Mouse (Mus musculus): Measurements from ENCODE around the gene Id4. TPM values are rescaled to one million over a fixed set of nuclear protein-coding genes. Genes with fewer than 3 reads are reported as not detected.
A peak's percentile ranks its signal among the peaks of the same experiment; 100 is the strongest.

Id4 gene
- polyA plus RNA-seq, 1 experiment from 2014 or later = 2.6 TPM

DNA sequence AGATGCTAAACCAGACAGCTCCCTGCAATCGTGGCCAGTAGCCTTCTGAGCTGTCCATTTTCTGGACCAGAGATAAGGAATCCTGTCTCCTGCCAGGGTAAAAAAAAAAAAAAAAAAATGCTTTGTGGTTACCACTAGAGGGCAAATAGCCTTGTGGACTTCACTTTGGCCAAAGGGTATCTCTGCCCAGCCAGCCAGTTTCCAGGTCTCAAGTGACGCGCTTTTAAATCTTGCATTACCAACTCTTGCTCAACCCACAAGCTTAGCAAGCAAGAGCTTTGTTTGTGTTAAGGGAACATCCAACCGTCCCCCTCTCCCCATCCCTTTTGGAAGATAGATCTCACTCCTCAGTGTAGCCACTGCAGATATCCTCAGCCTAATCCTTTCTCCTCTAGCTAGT lies 23.5 kb upstream of the Id4 start:
- Histone ChIP-seq H3K36me3 (ENCODE audit: control insufficient read depth, insufficient read depth, low read length) (no peaks in the 10 kb centered on the region), H3K4me3 (ENCODE audit: control insufficient read depth in 1 of 2, insufficient read depth in 1 of 2, low read depth in 1 of 2, low read length in 2 of 2) (no peak overlapping the region), H3K27ac (replicated peaks in 1 of 2; ENCODE audit: control insufficient read depth in 1 of 2, insufficient read depth in 1 of 2, low read depth in 2 of 2, low read length in 2 of 2) (no peak overlapping the region), H3K4me2 (ENCODE audit: low read length) (no peak overlapping the region), H3K4me1 (ENCODE audit: control insufficient read depth in 2 of 2, insufficient read depth in 2 of 2, low read length in 2 of 2) (peaks cover 0 to 3% of the 10 kb centered on the region in 2 experiments; a peak in 1 of 4 replicates), H3K9me3 (ENCODE audit: control insufficient read depth, low read length) (no peaks in the 10 kb centered on the region), H3K9ac (ENCODE audit: low read length) (no peak overlapping the region), H3K27me3 (ENCODE audit: control insufficient read depth, insufficient read depth, low read length) (no peaks in the 10 kb centered on the region)
- ATAC-seq (ENCODE audit: insufficient number of reproducible peaks, insufficient read depth, low FRiP score, low read depth) = no peak
- WGBS = 5% methylated on average over 4 of the region's 4 CpGs

DNA sequence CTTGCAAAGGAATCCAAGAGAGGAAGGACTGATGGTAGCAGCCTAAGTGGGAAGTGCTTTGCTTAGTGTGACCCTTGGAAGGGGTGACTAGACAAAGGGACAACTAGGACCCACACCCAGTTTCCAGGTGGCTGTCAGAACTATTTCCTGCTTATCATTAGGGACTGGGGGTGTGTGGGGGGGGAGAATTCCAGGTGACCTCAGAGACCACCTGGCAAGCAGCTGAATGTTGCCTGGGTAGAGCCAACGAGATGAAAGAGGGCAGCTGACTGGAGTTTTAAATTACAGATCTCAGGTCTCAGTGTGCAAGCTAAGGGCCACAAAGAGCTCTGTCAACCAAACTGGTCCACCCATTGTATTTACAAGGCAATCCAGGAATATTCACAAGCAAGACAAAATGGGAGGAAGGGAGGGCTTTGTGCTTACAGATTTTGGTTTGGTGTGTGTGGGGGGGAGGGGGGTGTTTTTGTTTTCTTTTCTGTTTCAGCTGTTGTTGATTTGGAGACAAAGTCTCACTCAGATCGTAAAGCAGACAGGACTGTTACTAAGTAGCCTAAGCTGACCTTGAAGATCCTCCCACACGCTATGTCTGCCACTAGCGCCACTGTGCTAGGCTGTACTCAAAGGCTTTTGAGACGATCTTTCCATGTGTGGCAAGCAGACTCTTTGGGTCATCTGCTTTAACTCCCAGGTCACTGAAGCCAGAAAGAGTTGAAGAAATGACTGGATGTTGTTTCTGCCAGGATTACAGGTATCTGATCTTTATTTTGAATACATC lies 15.6 kb upstream of the Id4 start:
- H3K4me2 ChIP-seq (ENCODE audit: low read length) = no peak overlapping the region
- ATAC-seq (ENCODE audit: insufficient number of reproducible peaks, insufficient read depth, low FRiP score, low read depth) = no peak
- H3K9me3 ChIP-seq (ENCODE audit: control insufficient read depth, low read length) = no peaks in the 10 kb centered on the region
- H3K4me1 ChIP-seq (ENCODE audit: control insufficient read depth in 2 of 2, insufficient read depth in 2 of 2, low read length in 2 of 2) = no peaks in the 10 kb centered on the region
- 47% methylated on average over 5 of the region's 5 CpGs for WGBS
- H3K9ac ChIP-seq (ENCODE audit: low read length) = no peak overlapping the region
- no peak overlapping the region for H3K27ac ChIP-seq (replicated peaks in 1 of 2; ENCODE audit: control insufficient read depth in 1 of 2, insufficient read depth in 1 of 2, low read depth in 2 of 2, low read length in 2 of 2)
- H3K36me3 ChIP-seq (ENCODE audit: control insufficient read depth, insufficient read depth, low read length) = no peaks in the 10 kb centered on the region
- no peak overlapping the region for H3K4me3 ChIP-seq (ENCODE audit: control insufficient read depth in 1 of 2, insufficient read depth in 1 of 2, low read depth in 1 of 2, low read length in 2 of 2)
- H3K27me3 ChIP-seq (ENCODE audit: control insufficient read depth, insufficient read depth, low read length) = no peaks in the 10 kb centered on the region

DNA sequence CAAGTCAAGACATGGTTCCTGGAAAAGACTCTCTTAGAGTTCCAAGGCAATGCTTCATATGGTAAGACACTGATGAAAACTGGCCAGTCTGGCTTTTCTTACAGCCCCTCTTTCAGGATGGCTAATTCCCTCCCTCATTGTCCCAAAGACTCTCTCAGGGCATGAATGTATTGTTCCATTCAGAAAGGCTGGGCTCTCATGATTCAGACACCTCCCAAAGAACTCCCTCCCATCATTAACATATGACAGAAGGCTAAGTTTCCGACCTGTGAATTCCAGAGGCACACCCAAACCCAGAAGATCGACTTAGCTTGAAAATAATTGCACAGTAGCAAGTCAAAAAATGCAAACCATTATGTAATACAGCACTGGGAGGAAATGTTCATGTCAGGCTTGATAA lies 8.5 kb upstream of the Id4 start:
- Histone ChIP-seq H3K36me3 (ENCODE audit: control insufficient read depth, insufficient read depth, low read length) (no peaks in the 10 kb centered on the region), H3K4me3 (ENCODE audit: control insufficient read depth in 1 of 2, insufficient read depth in 1 of 2, low read depth in 1 of 2, low read length in 2 of 2) (no peak overlapping the region), H3K9ac (ENCODE audit: low read length) (no peak overlapping the region), H3K27ac (replicated peaks in 1 of 2; ENCODE audit: control insufficient read depth in 1 of 2, insufficient read depth in 1 of 2, low read depth in 2 of 2, low read length in 2 of 2) (no peak overlapping the region), H3K9me3 (ENCODE audit: control insufficient read depth, low read length) (peaks cover 8% of the 10 kb centered on the region; the same call in 1 of the 2 replicates), H3K4me2 (ENCODE audit: low read length) (no peak overlapping the region), H3K4me1 (ENCODE audit: control insufficient read depth in 2 of 2, insufficient read depth in 2 of 2, low read length in 2 of 2) (peaks cover 0 to 7% of the 10 kb centered on the region in 2 experiments; a peak in 2 of 4 replicates), H3K27me3 (ENCODE audit: control insufficient read depth, insufficient read depth, low read length) (no peaks in the 10 kb centered on the region)
- no peak for ATAC-seq (ENCODE audit: insufficient number of reproducible peaks, insufficient read depth, low FRiP score, low read depth)
- 57% methylated on average over 2 of the region's 2 CpGs for WGBS

DNA sequence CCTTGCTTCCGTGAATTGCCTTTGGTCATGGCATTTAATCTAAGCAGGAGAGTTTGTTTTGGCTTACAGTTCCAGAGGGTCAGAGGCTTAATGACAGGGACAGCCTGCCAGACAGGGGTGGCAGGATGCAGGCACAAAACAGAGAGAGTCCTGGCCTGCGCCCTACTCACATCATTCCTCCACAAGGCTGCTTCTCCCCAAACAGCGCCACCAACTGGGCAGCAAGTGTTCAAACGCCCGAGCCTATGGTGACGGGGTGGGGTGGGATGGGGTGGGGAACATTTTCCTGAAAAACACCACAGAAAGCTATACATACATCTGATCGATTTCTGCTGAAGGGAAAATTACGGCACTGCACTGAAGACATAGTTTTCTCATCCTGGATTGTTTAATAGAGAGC lies 6.0 kb upstream of the Id4 start:
- H3K4me3 ChIP-seq (ENCODE audit: control insufficient read depth in 1 of 2, insufficient read depth in 1 of 2, low read depth in 1 of 2, low read length in 2 of 2) = no peak overlapping the region
- peaks cover 8% of the 10 kb centered on the region; the same call in 1 of the 2 replicates for H3K9me3 ChIP-seq (ENCODE audit: control insufficient read depth, low read length)
- H3K36me3 ChIP-seq (ENCODE audit: control insufficient read depth, insufficient read depth, low read length) = no peaks in the 10 kb centered on the region
- H3K27ac ChIP-seq (replicated peaks in 1 of 2; ENCODE audit: control insufficient read depth in 1 of 2, insufficient read depth in 1 of 2, low read depth in 2 of 2, low read length in 2 of 2) = no peak overlapping the region
- no peak for ATAC-seq (ENCODE audit: insufficient number of reproducible peaks, insufficient read depth, low FRiP score, low read depth)
- 84% methylated on average over 8 of the region's 8 CpGs for WGBS
- H3K4me2 ChIP-seq (ENCODE audit: low read length) = no peak overlapping the region
- H3K27me3 ChIP-seq (ENCODE audit: control insufficient read depth, insufficient read depth, low read length) = no peaks in the 10 kb centered on the region
- no peak overlapping the region for H3K9ac ChIP-seq (ENCODE audit: low read length)
- H3K4me1 ChIP-seq (ENCODE audit: control insufficient read depth in 2 of 2, insufficient read depth in 2 of 2, low read length in 2 of 2) = peaks cover 0 to 7% of the 10 kb centered on the region in 2 experiments; a peak in 2 of 4 replicates

DNA sequence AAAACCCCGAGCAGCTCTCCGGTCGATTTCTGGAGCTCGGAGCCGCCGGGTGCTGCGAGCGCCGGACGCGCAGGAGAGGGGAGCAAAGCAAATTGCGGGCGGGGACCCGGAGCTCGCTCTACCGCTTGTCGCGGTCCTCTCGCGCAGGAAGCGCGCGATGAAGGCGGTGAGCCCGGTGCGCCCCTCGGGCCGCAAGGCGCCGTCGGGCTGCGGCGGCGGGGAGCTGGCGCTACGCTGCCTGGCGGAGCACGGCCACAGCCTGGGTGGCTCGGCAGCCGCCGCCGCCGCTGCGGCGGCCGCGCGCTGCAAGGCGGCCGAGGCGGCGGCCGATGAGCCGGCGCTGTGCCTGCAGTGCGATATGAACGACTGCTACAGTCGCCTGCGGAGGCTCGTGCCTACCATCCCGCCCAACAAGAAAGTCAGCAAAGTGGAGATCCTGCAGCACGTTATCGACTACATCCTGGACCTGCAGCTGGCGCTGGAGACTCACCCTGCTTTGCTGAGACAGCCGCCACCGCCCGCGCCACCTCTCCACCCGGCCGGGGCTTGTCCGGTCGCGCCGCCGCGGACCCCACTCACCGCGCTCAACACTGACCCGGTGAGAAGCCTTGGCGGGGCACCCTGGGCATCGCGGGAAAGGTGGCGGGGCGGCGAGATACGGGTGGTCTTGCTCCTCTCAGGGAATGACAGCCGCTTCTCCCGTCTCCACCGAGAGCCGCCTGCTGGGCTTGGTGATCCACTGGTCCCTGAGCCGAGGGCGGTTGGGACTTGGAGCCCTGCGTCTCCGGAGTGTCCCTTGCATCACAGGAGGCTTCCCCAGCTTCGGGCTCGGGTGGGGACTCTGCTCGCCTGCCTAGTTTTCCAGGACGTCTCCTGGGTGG lies 553 bp downstream of the Id4 start:
- under 1% methylated on average over 96 of the region's 98 CpGs for WGBS
- Histone ChIP-seq H3K4me3 (ENCODE audit: control insufficient read depth in 1 of 2, insufficient read depth in 1 of 2, low read depth in 1 of 2, low read length in 2 of 2) (peak overlapping the region; percentile 76 to 89), H3K27me3 (ENCODE audit: control insufficient read depth, insufficient read depth, low read length) (peaks cover 5% of the 10 kb centered on the region; the same call in 1 of the 2 replicates), H3K36me3 (ENCODE audit: control insufficient read depth, insufficient read depth, low read length) (no peaks in the 10 kb centered on the region), H3K4me2 (ENCODE audit: low read length) (peak overlapping the region; percentile 98), H3K27ac (replicated peaks in 1 of 2; ENCODE audit: control insufficient read depth in 1 of 2, insufficient read depth in 1 of 2, low read depth in 2 of 2, low read length in 2 of 2) (peak overlapping the region; percentile 61 to 81; a peak in 3 of 4 replicates), H3K9me3 (ENCODE audit: control insufficient read depth, low read length) (no peaks in the 10 kb centered on the region), H3K9ac (ENCODE audit: low read length) (peak overlapping the region; percentile 75), H3K4me1 (ENCODE audit: control insufficient read depth in 2 of 2, insufficient read depth in 2 of 2, low read length in 2 of 2) (peaks cover 2 to 8% of the 10 kb centered on the region in 2 experiments; a peak in 3 of 4 replicates)
- peak; percentile 26; the same call in 1 of the 2 replicates for ATAC-seq (ENCODE audit: insufficient number of reproducible peaks, insufficient read depth, low FRiP score, low read depth)

DNA sequence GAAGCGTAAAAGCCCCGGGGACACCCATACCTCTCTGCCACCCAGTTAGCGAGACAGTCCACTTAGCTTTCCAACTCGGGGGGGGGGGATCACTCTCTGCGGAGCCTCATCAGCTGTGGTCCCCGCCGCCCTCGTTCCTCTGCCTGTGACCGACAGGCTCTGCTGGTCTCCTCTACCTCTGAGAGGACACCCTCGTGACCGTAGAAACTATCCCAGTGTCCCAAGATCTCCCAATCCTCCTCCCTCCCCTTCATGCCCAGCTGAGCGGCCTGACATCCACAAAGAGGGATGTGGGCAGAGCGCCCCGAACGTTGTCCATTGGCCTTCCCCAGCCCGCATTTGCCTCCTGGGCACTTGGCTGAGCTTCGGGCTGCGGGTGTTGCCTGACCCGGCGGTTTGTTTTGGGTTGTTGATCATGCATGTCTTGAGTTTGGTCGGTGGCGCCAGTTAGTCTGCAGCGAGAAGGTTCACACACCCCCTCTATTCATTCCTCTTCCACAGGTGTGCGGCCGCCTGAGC lies 1.5 kb downstream of the Id4 start:
- no peaks in the 10 kb centered on the region for H3K36me3 ChIP-seq (ENCODE audit: control insufficient read depth, insufficient read depth, low read length)
- peak overlapping the region; percentile 76 to 89 for H3K4me3 ChIP-seq (ENCODE audit: control insufficient read depth in 1 of 2, insufficient read depth in 1 of 2, low read depth in 1 of 2, low read length in 2 of 2)
- H3K4me2 ChIP-seq (ENCODE audit: low read length) = peak overlapping the region; percentile 98
- peaks cover 2 to 8% of the 10 kb centered on the region in 2 experiments; a peak in 3 of 4 replicates for H3K4me1 ChIP-seq (ENCODE audit: control insufficient read depth in 2 of 2, insufficient read depth in 2 of 2, low read length in 2 of 2)
- WGBS = under 1% methylated on average over 25 of the region's 25 CpGs
- peaks cover 5% of the 10 kb centered on the region; the same call in 1 of the 2 replicates for H3K27me3 ChIP-seq (ENCODE audit: control insufficient read depth, insufficient read depth, low read length)
- no peak for ATAC-seq (ENCODE audit: insufficient number of reproducible peaks, insufficient read depth, low FRiP score, low read depth)
- peak overlapping the region; percentile 75 for H3K9ac ChIP-seq (ENCODE audit: low read length)
- H3K27ac ChIP-seq (replicated peaks in 1 of 2; ENCODE audit: control insufficient read depth in 1 of 2, insufficient read depth in 1 of 2, low read depth in 2 of 2, low read length in 2 of 2) = no peak overlapping the region
- H3K9me3 ChIP-seq (ENCODE audit: control insufficient read depth, low read length) = no peaks in the 10 kb centered on the region

DNA sequence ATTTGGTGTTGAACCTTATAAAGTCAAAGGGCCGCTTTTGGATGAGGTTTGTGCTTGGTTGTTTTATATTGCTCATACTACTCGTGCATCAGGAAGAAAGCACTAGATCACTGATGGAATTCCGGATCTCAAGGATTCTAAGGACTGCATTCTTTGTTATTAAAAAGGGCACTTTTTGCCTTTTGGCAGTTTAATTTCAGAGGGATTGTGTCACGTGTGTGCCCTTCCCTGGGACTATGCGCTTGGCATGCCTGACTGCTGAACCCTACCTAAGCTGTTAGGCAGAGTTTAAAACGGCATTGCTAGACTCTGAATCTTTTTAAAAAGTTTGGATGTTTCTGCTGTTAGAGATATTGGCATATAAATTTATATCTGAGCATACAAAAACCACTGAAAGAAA lies 4.0 kb downstream of the Id4 start:
- Histone ChIP-seq H3K36me3 (ENCODE audit: control insufficient read depth, insufficient read depth, low read length) (no peaks in the 10 kb centered on the region), H3K27me3 (ENCODE audit: control insufficient read depth, insufficient read depth, low read length) (peaks cover 5% of the 10 kb centered on the region; the same call in 1 of the 2 replicates), H3K4me2 (ENCODE audit: low read length) (no peak overlapping the region), H3K9ac (ENCODE audit: low read length) (no peak overlapping the region), H3K9me3 (ENCODE audit: control insufficient read depth, low read length) (no peaks in the 10 kb centered on the region), H3K4me1 (ENCODE audit: control insufficient read depth in 2 of 2, insufficient read depth in 2 of 2, low read length in 2 of 2) (peaks cover 4 to 8% of the 10 kb centered on the region in 2 experiments; a peak in 3 of 4 replicates), H3K4me3 (ENCODE audit: control insufficient read depth in 1 of 2, insufficient read depth in 1 of 2, low read depth in 1 of 2, low read length in 2 of 2) (no peak overlapping the region), H3K27ac (replicated peaks in 1 of 2; ENCODE audit: control insufficient read depth in 1 of 2, insufficient read depth in 1 of 2, low read depth in 2 of 2, low read length in 2 of 2) (no peak overlapping the region)
- no peak for ATAC-seq (ENCODE audit: insufficient number of reproducible peaks, insufficient read depth, low FRiP score, low read depth)
- 85% methylated on average over 6 of the region's 6 CpGs for WGBS

Data from heart, embryonic 14.5 days (tissue).